Mouse (Mus musculus) CD8-positive naive resting alpha-beta T cell, adult 2 months (primary cell): ENCODE measurements at regions not wholly inside any gene's neighbourhood (a gene's known extent, or its start where the extent isn't known, plus 50 kb on each side); places are given as distances from the start of the nearest gene placed in this dataset.

Experiments used
- DNase-seq, 2 experiments: peaks; one replicate each; pipeline ENCODE4 v3.0.0; 2022; ENCODE audit warnings: low read depth in 2 of 2, low spot score in 2 of 2

GRCm38 (mm10) chr13:28898900-28899299 is 54.6 kb downstream of the Sox4 start:
- no peak for DNase-seq

GRCm38 (mm10) chr13:28892896-28893295 is 60.6 kb downstream of the Sox4 start:
- no peak for DNase-seq

- DNase-seq: no peak
Observed at GRCm38 (mm10) chr13:28887098-28887497, 66.4 kb downstream of the Sox4 start.

GRCm38 (mm10) chr13:28886691-28887090 is 66.8 kb downstream of the Sox4 start:
- DNase-seq: no peak

GRCm38 (mm10) chr13:28885083-28886037 is 68.2 kb downstream of the Sox4 start:
- DNase-seq: no peak

GRCm38 (mm10) chr13:28884191-28884820 is 69.2 kb downstream of the Sox4 start:
- DNase-seq: peak in 1 of 2 experiments; percentile 11

GRCm38 (mm10) chr13:28883398-28883797 is 70.1 kb downstream of the Sox4 start:
- no peak for DNase-seq

- DNase-seq: peak in 1 of 2 experiments; percentile 8
Observed at GRCm38 (mm10) chr13:28880888-28881287, 72.6 kb downstream of the Sox4 start.

GRCm38 (mm10) chr13:28878692-28879091 is 74.8 kb downstream of the Sox4 start:
- DNase-seq: no peak

GRCm38 (mm10) chr13:28876771-28877170 is 76.7 kb downstream of the Sox4 start:
- DNase-seq: no peak

GRCm38 (mm10) chr13:28870681-28871080 is 82.8 kb downstream of the Sox4 start:
- DNase-seq: no peak

GRCm38 (mm10) chr13:28867210-28867609 is 86.3 kb downstream of the Sox4 start:
- no peak for DNase-seq

- DNase-seq: no peak
Observed at GRCm38 (mm10) chr13:28866686-28867085, 86.8 kb downstream of the Sox4 start.

- DNase-seq: no peak
Observed at GRCm38 (mm10) chr13:28860601-28861000, 92.9 kb downstream of the Sox4 start.

GRCm38 (mm10) chr13:28859829-28860427 is 93.6 kb downstream of the Sox4 start:
- DNase-seq: no peak

- no peak for DNase-seq
Observed at GRCm38 (mm10) chr13:28858001-28858400, 95.5 kb downstream of the Sox4 start.

- DNase-seq: no peak
Observed at GRCm38 (mm10) chr13:28857201-28857600, 96.3 kb downstream of the Sox4 start.

- no peak for DNase-seq
Observed at GRCm38 (mm10) chr13:28856472-28856871, 97.0 kb downstream of the Sox4 start.

GRCm38 (mm10) chr13:28854247-28854646 is 99.3 kb downstream of the Sox4 start:
- no peak for DNase-seq

GRCm38 (mm10) chr13:28848305-28848704 is 105.2 kb downstream of the Sox4 start:
- DNase-seq: no peak

- DNase-seq: no peak
Observed at GRCm38 (mm10) chr13:28847478-28847877, 106.0 kb downstream of the Sox4 start.

GRCm38 (mm10) chr13:28844495-28844894 is 109.0 kb downstream of the Sox4 start:
- DNase-seq: no peak
